In genomic region chr15:24969391-24969812, GRCm38 (mm10) we compare ENCODE assay signal across 8 mouse cellular contexts.
DNase-seq lines count a peak whose midpoint lies in the region; ATAC-seq lines count a peak whose summit lies in the region.

No protein-coding gene starts in this region.

- no peaks in the 10 kb centered on the region for H3K36me3 ChIP-seq in forebrain, embryonic 14.5 days (ENCODE audit: control insufficient read depth, insufficient read depth, low read length)
- H3K36me3 ChIP-seq in forebrain, embryonic 10.5 days (replicated peaks) = no peaks in the 10 kb centered on the region
- H3K36me3 ChIP-seq in liver, embryonic 11.5 days (ENCODE audit: control insufficient read depth, insufficient read depth, low read length) = no peaks in the 10 kb centered on the region

- intact Hi-C loops in left cerebral cortex, postnatal 25 days (cut with DNase I) = loop anchor here (1.0 to 5.0 kb wide), 3 partner anchors 67 to 253 kb away; no protein-coding TSS in a partner anchor

- H3K4me2 ChIP-seq in forebrain, embryonic 14.5 days (ENCODE audit: low read length) = no peak overlapping the region
- H3K4me2 ChIP-seq in liver, embryonic 11.5 days = no peak overlapping the region

- H3K9me3 ChIP-seq in forebrain, embryonic 14.5 days (replicated peaks; ENCODE audit: control insufficient read depth, low read length) = no peaks in the 10 kb centered on the region
- H3K9me3 ChIP-seq in forebrain, embryonic 10.5 days = no peaks in the 10 kb centered on the region
- H3K9me3 ChIP-seq in liver, embryonic 11.5 days (ENCODE audit: control insufficient read depth, low read length) = no peaks in the 10 kb centered on the region

- no peak overlapping the region for H3K27ac ChIP-seq in forebrain, embryonic 14.5 days (ENCODE audit: low read depth, low read length)
- H3K27ac ChIP-seq in forebrain, embryonic 10.5 days = no peak overlapping the region
- H3K27ac ChIP-seq in liver, embryonic 11.5 days (ENCODE audit: low read depth, low read length) = no peak overlapping the region

- no peak overlapping the region for H3K9ac ChIP-seq in forebrain, embryonic 14.5 days (ENCODE audit: low read length)
- H3K9ac ChIP-seq in liver, embryonic 11.5 days (ENCODE audit: low read depth, low read length) = no peak overlapping the region

- 28% methylated on average over 2 of the region's 2 CpGs for WGBS in forebrain, embryonic 14.5 days
- 59% methylated on average over 2 of the region's 2 CpGs for WGBS in forebrain, embryonic 10.5 days
- 61% methylated on average over 2 of the region's 2 CpGs for WGBS in liver, embryonic 11.5 days

- 0 out of 2 replicates have a peak, but pooled peaks cover 3% of the 10 kb centered on the region for H3K4me1 ChIP-seq in forebrain, embryonic 14.5 days (ENCODE audit: control insufficient read depth, insufficient read depth, low read length)
- H3K4me1 ChIP-seq in forebrain, embryonic 10.5 days = peaks cover 7% of the 10 kb centered on the region; the same call in 1 of the 2 replicates
- H3K4me1 ChIP-seq in liver, embryonic 11.5 days (replicated peaks; ENCODE audit: control insufficient read depth, insufficient read depth, low read length) = no peaks in the 10 kb centered on the region

- DNase-seq in forebrain, embryonic 14.5 days (ENCODE audit: low spot score) = peak; percentile 49
- no peak for DNase-seq in forebrain, embryonic 10.5 days (ENCODE audit: extremely low spot score, low spot score)
- DNase-seq in cerebellum, adult 18-20 months = peak; percentile 58 to 66
- peak; percentile 16 for DNase-seq in kidney, adult 11 months
- peak; percentile 50 to 90 for DNase-seq in left cerebral cortex, postnatal 25 days (ENCODE audit: low spot score in 2 of 2)
- peak; percentile 38 to 70 for DNase-seq in right cerebral cortex, postnatal 36 days (ENCODE audit: low spot score in 2 of 2)
- no peak for DNase-seq in liver, embryonic 11.5 days (ENCODE audit: low spot score)
- DNase-seq in testis, postnatal 10 days (ENCODE audit: low spot score) = no peak

- H3K27me3 ChIP-seq in forebrain, embryonic 14.5 days (replicated peaks; ENCODE audit: control insufficient read depth, insufficient read depth, low read length) = no peaks in the 10 kb centered on the region
- H3K27me3 ChIP-seq in forebrain, embryonic 10.5 days (ENCODE audit: poor library complexity, severe bottlenecking) = no peaks in the 10 kb centered on the region
- H3K27me3 ChIP-seq in liver, embryonic 11.5 days (replicated peaks; ENCODE audit: control insufficient read depth, insufficient read depth, low read length) = no peaks in the 10 kb centered on the region

- peak; percentile 58; the same call in 1 of the 2 replicates for ATAC-seq in forebrain, embryonic 14.5 days
- ATAC-seq in liver, embryonic 11.5 days (replicated peaks; ENCODE audit: low FRiP score) = no peak

- no peak overlapping the region for H3K4me3 ChIP-seq in forebrain, embryonic 14.5 days (ENCODE audit: low read depth, low read length)
- H3K4me3 ChIP-seq in forebrain, embryonic 10.5 days = no peak overlapping the region
- no peak overlapping the region for H3K4me3 ChIP-seq in liver, embryonic 11.5 days (ENCODE audit: low read depth, low read length)

Comparison
In these comparisons a context has a peak if more than half of its experiments do, and no peak if none do; other contexts are left out.
1. DNase-seq: peak in forebrain, embryonic 14.5 days (single experiment), cerebellum, adult 18-20 months (2 of 2), kidney, adult 11 months (single experiment), left cerebral cortex, postnatal 25 days (2 of 2) and right cerebral cortex, postnatal 36 days (2 of 2); none in forebrain, embryonic 10.5 days (single experiment), liver, embryonic 11.5 days (single experiment) and testis, postnatal 10 days (single experiment).